Mouse (Mus musculus): Measurements from ENCODE around the gene Acta2. TPM values are rescaled to one million over a fixed set of nuclear protein-coding genes. Genes with fewer than 3 reads are reported as not detected.

Gene Acta2
- 0.63 TPM in 1 of 2 replicates, not detected in the other for total RNA-seq (2015; ENCODE audit: low replicate concordance)
- total RNA-seq (2017; ENCODE audit: low replicate concordance) = 2.0 TPM in 1 of 2 replicates, not detected in the other

DNA sequence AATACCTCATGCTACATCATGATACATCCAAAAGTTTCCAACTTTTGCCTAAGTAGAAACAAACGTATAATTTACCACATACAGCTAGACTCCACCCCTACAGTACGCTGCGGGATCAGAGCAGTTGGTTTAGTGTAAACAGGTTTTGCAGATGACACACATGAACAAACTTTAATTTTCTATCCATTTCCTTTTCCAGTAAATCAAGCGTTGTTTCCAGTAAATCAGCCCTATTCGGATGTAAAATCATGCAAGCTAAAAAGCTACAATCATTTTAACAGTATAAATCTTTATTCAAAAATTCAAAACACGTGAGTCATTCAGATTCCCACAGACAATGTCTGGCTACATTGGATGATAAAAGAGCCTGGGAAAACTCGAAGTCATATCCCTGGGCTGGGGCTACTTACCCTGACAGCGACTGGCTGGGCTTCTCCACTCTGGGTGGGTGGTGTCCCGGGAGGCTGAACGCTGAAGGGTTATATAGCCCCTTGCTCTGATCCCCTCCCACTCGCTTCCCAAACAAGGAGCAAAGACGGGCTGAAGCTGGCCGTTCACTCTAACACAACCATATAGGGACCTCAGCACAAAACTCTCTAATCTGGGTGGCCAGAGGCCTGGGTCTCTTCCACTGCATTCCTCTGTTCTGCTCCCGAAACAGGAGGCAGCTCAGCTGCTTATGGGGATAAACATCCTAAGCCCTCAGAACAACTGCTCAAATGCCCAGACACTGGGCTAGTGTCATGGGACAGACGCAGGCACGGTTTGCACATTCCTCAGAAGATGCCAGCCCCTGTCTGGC lies at the start of gene Acta2:
Gene Acta2 (minus strand): TSS at position 711 of the 802 bp plus-strand sequence.
- ATAC-seq (replicated peaks; ENCODE audit: low FRiP score, poor library complexity, severe bottlenecking) = no peak

DNA sequence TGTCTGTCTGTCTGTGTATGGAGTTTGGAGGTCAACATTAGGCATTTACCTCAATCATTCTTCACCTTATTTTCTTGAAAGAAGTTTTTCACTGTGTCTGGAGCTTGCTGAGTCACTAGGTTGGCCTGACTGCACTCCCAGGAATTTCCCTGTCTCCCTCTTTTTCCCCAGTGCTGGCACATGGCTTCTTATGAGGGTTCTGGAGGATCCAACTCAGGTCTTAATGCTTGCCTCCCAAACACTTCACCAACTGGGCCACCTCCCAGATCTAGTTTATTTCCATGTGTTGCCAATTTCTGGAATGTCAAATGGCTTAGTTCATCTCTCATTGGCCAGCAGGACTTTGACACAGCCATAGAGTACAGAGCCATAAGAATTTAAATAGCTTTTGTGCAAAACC lies 49.5 kb upstream of the Acta2 start:
- ATAC-seq (replicated peaks; ENCODE audit: low FRiP score, poor library complexity, severe bottlenecking) = no peak

DNA sequence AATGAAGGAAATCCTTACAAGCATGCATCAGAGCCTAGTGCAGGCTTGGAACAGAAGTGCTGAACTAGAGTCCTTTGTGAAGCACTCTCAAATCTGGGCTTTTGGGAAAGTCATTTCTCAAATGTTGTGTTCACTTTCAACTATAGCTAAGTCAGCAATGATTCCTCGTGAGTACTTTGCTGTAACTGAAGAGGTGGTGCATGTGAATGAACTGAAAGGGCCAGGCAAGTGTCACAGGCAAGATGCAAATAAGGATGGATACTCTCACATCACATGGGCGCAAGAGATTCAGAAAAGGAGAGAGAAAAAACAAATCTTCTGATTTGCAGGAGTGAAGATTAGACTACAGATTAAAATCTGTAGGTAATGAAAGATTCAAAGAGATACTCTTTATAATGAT lies 45.0 kb upstream of the Acta2 start:
- ATAC-seq (replicated peaks; ENCODE audit: low FRiP score, poor library complexity, severe bottlenecking) = no peak

DNA sequence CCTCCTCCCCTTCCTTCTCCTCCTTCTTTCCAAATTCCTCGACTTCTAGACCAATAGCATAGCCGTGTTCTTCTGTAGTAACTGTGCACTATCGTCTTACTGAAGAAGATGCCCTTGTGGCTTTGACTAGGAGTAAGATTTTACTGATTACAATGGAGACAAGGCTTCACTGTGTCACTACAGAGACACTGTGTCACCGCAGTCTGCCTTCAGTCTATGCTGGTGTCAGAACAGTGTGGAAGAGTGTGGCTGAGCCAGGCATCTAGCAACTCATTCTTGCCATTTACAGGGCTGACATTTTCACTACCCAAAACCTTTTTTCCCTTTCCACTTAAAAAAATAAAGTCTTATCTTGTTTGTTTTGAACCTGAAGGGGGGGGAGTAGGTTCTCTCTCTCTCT lies 43.8 kb upstream of the Acta2 start:
- ATAC-seq (replicated peaks; ENCODE audit: low FRiP score, poor library complexity, severe bottlenecking) = no peak

DNA sequence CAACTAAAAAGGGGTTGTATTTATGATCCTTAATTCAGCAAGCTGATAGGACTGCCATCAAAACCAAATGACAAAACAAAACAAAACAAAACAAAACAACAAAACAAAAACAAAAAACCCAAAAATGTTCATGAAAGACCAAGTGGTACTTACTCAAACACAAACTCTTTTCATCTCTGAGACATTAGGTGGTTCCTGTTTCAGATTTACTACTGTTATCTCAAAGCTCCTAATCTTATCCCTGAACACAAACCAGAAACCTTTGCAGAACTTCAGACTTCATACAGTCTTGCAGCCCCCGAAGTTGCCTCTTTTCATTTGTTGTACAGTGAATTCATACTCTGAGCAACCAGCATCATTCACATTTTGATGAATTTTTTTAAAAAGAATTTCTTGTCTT lies 43.1 kb upstream of the Acta2 start:
- no peak for ATAC-seq (replicated peaks; ENCODE audit: low FRiP score, poor library complexity, severe bottlenecking)

DNA sequence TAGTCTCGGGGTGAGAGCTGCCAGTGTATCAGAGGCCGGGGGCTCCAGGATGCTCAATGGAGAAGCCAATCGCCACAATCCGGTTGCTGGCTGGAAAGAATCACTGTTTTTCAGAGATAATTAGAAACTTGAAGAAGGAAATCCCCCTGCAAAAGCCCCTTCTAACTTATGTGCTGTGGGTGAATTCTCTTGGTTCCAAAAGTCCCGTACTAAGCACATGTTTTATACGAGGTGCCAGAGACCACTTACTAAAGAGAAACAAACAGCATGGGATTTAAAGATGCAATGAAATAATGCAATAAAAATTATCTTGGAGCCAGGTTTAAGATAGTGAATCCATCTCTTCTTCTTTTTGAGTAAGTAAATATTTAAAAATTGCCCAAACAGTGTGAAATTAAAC lies 40.1 kb upstream of the Acta2 start:
- ATAC-seq (replicated peaks; ENCODE audit: low FRiP score, poor library complexity, severe bottlenecking) = no peak

DNA sequence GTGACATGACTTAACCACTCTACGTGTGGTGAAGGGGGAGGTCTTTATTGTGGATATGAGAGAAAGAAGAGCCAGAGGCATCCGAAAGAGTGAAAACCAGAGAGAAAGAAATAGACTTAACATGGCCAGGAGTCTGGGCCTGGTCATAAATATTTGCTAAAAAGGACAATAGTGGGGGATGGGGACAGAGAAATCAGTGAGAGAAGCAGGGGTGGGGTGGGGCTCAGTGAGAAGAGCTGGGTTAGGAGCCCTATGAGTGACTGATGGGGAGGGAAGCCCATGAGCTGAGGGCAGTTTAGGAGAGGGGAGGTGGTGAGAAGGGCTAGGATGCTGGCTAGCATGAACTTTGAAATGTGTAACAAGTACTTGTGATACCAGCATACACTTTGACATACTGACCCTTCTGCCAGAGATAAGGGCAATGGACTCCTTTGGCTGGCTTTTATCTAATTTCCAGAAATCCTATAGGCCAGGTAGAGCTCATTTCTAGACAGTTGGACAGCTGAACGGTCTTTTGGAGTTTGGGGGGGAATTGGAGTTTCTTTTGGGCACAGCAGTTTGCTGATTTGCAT lies 38.1 kb upstream of the Acta2 start:
- ATAC-seq (replicated peaks; ENCODE audit: low FRiP score, poor library complexity, severe bottlenecking) = no peak

DNA sequence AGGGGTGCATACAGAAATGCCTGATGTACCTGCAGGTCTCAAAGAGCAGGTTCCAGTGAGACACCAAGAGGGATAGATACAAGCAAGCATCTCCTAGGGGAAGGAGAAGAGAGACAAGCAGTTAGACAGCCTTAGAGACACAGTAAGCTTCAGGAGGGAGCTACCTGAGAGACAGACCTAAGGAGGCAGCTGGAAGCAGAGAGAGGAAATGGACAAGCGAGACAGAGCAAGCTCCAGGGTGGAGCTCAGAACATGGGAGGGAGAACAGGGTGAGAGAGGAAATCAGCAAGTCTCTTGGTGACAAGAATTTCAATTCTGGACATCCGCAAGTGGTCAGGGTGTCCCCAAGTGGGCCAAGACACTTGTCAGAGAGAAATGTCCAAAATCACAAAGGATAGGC lies 37.3 kb upstream of the Acta2 start:
- no peak for ATAC-seq (replicated peaks; ENCODE audit: low FRiP score, poor library complexity, severe bottlenecking)

DNA sequence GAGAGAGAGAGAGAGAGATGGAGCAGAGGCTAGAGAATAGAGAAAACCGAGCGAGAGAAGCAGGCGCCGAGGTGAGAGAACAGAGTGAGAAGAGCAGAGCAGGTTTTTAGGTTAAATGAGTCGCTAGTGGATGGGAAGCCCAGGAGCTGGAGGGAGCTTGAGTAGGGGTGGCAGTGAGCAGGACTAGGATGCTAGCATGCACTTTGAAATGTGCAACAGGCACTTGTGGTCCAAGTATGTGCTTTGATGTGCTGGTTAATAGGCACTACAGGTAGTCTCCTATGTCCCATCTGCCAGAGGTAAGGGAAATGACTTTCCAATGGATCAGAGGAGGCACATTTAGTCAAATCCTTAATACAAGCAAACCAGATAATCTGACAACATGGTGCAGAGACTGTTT lies 36.6 kb upstream of the Acta2 start:
- no peak for ATAC-seq (replicated peaks; ENCODE audit: low FRiP score, poor library complexity, severe bottlenecking)

DNA sequence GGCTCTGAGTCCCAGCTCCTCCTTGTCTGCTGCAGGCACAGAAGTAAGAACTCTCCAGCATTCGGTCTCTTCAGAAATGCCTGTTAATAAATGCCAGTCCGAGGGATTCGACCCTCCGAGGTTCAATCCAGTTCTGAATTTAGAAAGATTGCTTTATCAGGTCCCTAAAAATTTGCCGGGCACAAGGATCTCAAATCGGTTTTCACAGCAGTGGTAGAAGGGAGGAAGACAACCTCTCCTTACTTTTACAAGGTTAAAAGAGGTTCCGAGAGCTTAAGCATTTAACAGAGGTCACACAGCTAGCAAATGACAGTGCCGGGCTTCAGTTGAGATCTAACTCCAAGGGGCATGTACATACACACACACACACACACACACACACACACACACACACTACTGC lies 36.0 kb upstream of the Acta2 start:
- ATAC-seq (replicated peaks; ENCODE audit: low FRiP score, poor library complexity, severe bottlenecking) = no peak

DNA sequence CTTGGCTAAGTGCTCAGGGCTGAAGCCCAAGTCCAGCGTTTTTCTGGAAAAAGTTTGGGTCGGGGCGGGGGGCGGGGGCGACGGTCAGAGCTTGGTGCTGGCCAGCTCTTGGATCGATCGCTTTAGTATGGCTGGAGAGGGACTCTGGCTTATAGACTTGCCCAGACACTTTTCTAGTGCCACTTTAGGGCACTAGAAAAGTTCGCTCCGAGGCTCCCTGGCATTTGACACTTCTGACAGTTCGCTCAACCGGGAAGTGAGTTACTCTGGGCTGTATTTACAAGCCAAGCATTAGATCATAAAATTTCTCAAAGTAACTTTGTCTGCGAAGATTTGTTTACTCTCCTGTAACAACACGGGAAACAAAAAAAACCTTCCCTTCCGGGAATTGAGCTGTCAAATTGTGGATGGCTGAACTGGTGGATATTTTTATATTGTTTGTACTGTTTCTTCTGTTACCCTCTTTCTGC lies 35.5 kb upstream of the Acta2 start:
- no peak for ATAC-seq (replicated peaks; ENCODE audit: low FRiP score, poor library complexity, severe bottlenecking)

DNA sequence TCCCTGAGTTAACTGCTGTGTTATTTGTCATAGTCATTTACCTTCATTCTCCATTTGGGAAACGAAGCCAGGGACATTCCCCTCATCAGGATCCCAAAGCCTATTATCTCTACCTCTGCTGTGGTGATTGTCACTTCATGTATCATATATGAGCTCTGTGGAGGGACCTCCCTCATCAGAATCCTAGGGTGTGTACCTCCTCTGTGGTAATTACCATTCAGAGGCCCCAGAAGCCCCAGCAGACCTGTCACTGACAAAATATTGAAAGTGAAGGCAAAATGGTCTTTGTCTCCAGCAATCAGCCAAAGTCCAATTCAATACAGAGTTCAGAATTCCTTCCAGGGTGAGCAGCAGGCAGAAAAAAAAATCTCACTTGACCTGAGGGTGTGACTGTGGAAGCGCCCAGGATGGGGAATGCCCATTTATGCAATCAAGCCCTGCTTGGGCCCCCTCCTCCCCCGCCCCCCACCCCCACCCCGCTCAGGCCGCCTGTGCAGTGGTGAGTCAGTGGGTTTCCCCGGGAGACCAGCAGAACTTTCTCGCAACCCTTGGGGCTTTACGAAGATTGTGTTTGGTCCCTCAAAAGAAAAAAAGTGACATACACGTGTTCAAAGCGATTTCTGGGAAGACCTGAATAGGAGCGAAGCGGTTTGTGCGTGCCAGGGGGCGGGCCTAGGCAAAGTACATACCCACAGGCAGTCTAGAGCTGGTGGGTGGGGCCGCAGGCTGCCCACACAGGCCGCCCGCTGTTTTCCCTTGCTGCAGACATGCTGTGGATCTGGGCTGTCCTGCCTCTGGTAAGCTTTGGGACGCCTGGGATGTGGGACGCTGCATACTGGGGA lies 34.8 kb upstream of the Acta2 start, which contains the start of gene Fas:
Gene Fas (plus strand): TSS at position 719 of the 842 bp plus-strand sequence.
- no peak for ATAC-seq (replicated peaks; ENCODE audit: low FRiP score, poor library complexity, severe bottlenecking)

DNA sequence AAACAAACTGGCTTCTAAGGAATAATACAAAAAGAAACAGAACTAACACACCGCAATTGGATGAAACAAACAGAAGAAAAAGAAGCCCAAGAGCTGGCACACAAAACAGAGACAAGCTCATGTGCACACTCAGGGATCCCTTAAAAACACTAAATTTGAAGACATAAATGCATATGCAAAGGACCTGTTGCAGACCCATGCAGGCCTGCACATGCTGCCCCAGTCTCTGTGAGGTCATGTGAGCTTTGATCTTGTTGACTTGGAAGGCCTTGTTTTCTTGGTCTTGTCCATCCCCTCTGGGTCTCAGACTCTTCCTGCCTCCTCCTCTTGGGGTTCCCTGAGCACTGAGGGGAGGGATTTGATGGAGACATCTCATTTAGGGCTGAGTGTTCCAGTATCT lies 33.3 kb upstream of the Acta2 start:
- no peak for ATAC-seq (replicated peaks; ENCODE audit: low FRiP score, poor library complexity, severe bottlenecking)

DNA sequence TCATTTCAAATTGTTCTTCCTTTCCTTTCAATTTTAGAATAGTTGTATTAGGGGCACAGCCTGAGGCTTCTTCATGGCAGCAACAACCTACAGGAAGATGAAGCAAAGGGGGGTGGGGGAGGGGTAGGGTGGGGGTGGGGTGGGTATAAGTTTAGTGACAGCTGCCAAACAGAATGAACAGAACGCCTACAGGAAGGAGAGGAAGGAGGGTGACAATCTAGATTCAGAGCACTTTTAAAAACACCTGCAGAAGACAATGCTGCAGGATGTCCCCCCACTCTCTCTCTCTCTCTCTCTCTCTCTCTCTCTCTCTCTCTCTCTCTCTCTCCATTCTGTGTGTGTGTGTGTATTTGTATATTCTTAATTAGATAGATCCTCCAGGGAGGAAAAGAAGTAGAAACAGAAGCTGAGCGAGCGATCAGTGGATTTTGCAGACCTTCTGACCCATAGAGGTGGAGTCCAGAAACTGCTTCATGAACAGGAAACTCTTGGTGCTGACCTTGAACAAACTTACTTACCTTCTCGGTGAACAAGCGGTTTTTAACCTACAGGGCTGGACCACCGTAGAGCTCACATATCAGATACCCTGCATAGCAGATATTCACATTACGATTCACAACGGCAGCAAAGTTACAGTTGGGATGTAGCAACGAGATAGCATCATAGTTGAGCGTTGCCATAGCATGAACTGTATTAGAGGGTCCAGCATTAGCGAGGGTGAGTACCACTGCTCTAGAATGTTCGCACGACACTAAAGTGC lies 32.4 kb upstream of the Acta2 start:
- ATAC-seq (replicated peaks; ENCODE audit: low FRiP score, poor library complexity, severe bottlenecking) = no peak

DNA sequence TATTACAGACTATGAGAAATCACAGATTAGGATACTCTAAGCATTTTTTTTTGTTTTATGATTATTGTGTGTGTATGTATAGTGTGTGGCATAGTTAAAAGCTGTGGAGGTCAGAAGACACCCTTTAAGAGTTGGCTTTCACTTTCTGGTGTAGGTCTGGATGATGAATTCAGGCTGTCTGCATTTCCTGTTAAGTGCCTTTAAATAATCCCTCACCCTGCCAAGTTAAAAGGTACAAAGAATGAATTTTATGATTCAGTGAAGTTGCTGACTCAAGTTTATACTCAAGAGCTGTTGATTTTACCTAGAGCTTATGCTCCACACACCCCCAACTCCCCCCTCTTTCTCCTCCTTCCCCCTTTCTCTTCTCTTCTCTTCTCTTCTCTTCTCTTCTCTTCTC lies 31.8 kb upstream of the Acta2 start:
- ATAC-seq (replicated peaks; ENCODE audit: low FRiP score, poor library complexity, severe bottlenecking) = no peak

DNA sequence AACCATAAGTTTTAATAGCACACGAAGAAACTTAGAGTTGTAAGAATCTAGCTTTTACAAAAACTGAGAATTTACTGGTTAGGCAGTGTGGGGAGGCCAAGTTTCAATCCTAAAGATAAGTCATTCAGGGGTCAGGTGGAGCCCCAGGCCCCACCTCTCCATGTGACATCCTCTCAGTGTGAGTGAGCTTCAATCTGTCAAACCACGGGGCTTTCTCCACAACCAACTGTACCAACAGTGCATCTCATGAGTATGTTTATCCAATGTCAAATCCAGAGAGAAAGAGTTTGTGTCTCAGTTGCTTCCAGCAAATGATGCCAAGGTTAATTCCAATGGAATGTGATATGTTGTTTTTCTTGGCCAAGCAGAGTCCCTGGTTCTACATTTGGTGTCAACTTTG lies 29.4 kb upstream of the Acta2 start:
- ATAC-seq (replicated peaks; ENCODE audit: low FRiP score, poor library complexity, severe bottlenecking) = no peak

DNA sequence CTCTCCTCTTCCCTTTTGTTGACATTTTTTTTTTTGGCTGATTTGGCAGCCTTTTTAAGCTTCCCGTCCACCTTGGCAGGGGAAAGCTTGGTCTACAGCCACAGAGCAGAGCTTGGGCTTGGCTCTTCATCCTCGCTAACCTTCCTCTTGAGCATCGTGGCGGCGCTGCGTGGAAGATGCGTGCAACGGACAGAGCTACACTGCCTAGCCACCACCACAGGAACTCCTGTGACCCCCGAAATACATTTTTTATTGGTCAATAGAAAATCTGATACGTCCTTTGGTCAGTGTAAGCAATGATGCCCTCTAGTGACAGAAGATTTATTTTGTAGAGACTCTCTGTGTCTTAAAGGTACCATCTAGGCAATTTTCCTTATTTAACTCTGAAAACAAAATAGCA lies 29.0 kb upstream of the Acta2 start:
- no peak for ATAC-seq (replicated peaks; ENCODE audit: low FRiP score, poor library complexity, severe bottlenecking)

DNA sequence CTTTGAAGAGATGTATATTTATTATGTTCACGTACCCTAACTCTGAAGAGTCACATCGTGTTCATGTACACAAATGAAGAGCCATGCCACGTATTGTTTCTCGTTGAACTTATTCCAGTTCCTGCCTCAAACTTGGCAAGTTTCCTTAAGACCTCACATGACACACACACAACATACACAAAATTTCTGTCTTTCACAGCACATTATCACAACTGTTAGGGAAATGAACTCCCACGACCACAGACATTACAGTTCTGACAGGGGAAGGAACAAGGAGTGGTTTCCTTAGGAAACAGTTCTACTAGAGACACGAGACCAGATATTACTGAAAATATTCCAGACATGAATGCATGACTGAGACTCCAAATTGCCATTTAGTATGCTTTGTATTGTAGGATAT lies 28.2 kb upstream of the Acta2 start:
- no peak for ATAC-seq (replicated peaks; ENCODE audit: low FRiP score, poor library complexity, severe bottlenecking)

DNA sequence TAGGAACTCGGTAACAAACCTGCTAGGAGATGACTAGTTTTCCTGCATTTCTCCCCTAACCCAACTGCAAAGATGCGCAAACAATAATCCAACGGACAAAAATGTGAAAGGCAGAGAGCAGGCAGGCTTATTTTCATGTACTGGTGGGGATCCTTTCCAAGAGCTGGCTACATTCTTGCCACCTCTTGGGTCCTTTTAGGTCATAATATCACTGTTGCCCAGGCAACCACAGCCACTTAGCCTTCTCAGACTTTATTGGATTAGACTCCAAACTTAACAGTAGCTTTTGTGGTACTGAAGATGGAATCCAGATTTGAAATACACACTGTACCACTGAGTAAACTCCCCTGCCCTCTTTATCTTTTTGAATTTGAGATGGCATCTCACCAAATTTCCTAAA lies 22.7 kb upstream of the Acta2 start:
- ATAC-seq (replicated peaks; ENCODE audit: low FRiP score, poor library complexity, severe bottlenecking) = no peak

DNA sequence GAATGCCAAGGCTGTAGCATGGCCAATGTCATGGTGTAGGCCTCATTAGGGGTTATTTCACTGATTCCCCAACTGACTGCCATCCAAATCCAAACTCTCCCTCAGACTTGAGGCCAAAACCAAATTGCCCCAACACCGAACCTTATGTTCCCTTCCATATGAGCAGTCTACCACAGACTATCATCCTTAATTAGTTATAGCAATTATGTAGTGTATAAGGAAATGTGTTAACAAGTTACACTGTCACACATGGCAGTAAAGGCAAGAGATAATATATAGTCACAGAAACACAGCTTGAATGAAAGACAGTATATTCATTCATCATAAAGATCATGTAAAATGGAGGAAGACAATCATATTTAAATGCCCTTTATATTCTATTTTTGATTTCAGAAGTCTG lies 17.7 kb upstream of the Acta2 start:
- no peak for ATAC-seq (replicated peaks; ENCODE audit: low FRiP score, poor library complexity, severe bottlenecking)

All from erythroblast, adult 5-6 weeks (primary cell).